Mouse (Mus musculus) E14TG2a.4 (cell line): ENCODE results near the gene Myo3a.

ENCODE experiments used
- H3K27me3 ChIP-seq: 2 replicates; pipeline ENCODE4 v1.6.1; 2014; ENCODE audit warnings: low read length, control low read depth; ENCODE audit not compliant: insufficient read depth
- H3K36me3 ChIP-seq: 2 replicates; pipeline ENCODE4 v1.6.1; 2014; ENCODE audit warnings: low read length, control low read depth; ENCODE audit not compliant: insufficient read depth
- H3K4me1 ChIP-seq: replicated peaks from 2 replicates; pipeline ENCODE4 v1.6.1; 2014; ENCODE audit warnings: low read depth, low read length, control low read depth
- H3K4me3 ChIP-seq: replicated peaks from 2 replicates; pipeline ENCODE4 v1.5.1; 2014; ENCODE audit warnings: mild to moderate bottlenecking, low read length
- H3K9me3 ChIP-seq: 2 replicates; pipeline ENCODE4 v1.6.1; 2014; ENCODE audit warnings: low read length, control low read depth
- CTCF ChIP-seq: conservative IDR thresholded peaks from 2 replicates; pipeline ENCODE4 v1.5.1; 2014; ENCODE audit warnings: low read length
- NANOG ChIP-seq: IDR thresholded peaks from 2 replicates; pipeline ENCODE4 v1.6.1; 2014; ENCODE audit warnings: borderline replicate concordance, low read length, mixed read lengths
- POU5F1 ChIP-seq: IDR thresholded peaks from 2 replicates; pipeline ENCODE4 v1.6.1; 2014; ENCODE audit warnings: low read length, borderline replicate concordance

Gene Myo3a

GRCm38 (mm10) chr2:22617951-22618350, 390.6 kb downstream of the Myo3a start:
- H3K4me3 ChIP-seq = no peak overlapping the region
- H3K36me3 ChIP-seq = no peaks in the 10 kb centered on the region
- no peak; the same call in 1 of the 2 replicates for TF ChIP-seq CTCF
- no peak for TF ChIP-seq POU5F1
- no peak for TF ChIP-seq NANOG

GRCm38 (mm10) chr2:22619416-22619815, 392.1 kb downstream of the Myo3a start:
- H3K4me3 ChIP-seq = peak overlapping the region; percentile 58
- no peaks in the 10 kb centered on the region for H3K36me3 ChIP-seq
- TF ChIP-seq CTCF = no peak
- no peak for TF ChIP-seq NANOG
- TF ChIP-seq POU5F1 = no peak
- H3K27me3 ChIP-seq = peaks cover 83% of the 10 kb centered on the region
- peaks cover 6% of the 10 kb centered on the region for H3K9me3 ChIP-seq
- H3K4me1 ChIP-seq = peaks cover 66% of the 10 kb centered on the region

More at GRCm38 (mm10) chr2:22617951-22618350, 390.6 kb downstream of the Myo3a start:
- Histone ChIP-seq H3K27me3 (peaks cover 78% of the 10 kb centered on the region), H3K9me3 (peaks cover 6% of the 10 kb centered on the region), H3K4me1 (peaks cover 52% of the 10 kb centered on the region)

GRCm38 (mm10) chr2:22620030-22620429, 392.7 kb downstream of the Myo3a start:
- TF ChIP-seq NANOG = peak; percentile 91
- no peak for TF ChIP-seq CTCF
- H3K4me3 ChIP-seq = no peak overlapping the region

GRCm38 (mm10) chr2:22620534-22620933, 393.2 kb downstream of the Myo3a start:
- Histone ChIP-seq H3K4me1 (peaks cover 68% of the 10 kb centered on the region), H3K9me3 (no peaks in the 10 kb centered on the region), H3K27me3 (peaks cover 85% of the 10 kb centered on the region), H3K36me3 (no peaks in the 10 kb centered on the region), H3K4me3 (peak overlapping the region; percentile 45)
- TF ChIP-seq NANOG (no peak), CTCF (no peak), POU5F1 (no peak)

More at GRCm38 (mm10) chr2:22620030-22620429, 392.7 kb downstream of the Myo3a start:
- H3K9me3 ChIP-seq = peaks cover 3% of the 10 kb centered on the region
- H3K4me1 ChIP-seq = peaks cover 68% of the 10 kb centered on the region
- H3K36me3 ChIP-seq = no peaks in the 10 kb centered on the region
- peaks cover 85% of the 10 kb centered on the region for H3K27me3 ChIP-seq

DNA sequence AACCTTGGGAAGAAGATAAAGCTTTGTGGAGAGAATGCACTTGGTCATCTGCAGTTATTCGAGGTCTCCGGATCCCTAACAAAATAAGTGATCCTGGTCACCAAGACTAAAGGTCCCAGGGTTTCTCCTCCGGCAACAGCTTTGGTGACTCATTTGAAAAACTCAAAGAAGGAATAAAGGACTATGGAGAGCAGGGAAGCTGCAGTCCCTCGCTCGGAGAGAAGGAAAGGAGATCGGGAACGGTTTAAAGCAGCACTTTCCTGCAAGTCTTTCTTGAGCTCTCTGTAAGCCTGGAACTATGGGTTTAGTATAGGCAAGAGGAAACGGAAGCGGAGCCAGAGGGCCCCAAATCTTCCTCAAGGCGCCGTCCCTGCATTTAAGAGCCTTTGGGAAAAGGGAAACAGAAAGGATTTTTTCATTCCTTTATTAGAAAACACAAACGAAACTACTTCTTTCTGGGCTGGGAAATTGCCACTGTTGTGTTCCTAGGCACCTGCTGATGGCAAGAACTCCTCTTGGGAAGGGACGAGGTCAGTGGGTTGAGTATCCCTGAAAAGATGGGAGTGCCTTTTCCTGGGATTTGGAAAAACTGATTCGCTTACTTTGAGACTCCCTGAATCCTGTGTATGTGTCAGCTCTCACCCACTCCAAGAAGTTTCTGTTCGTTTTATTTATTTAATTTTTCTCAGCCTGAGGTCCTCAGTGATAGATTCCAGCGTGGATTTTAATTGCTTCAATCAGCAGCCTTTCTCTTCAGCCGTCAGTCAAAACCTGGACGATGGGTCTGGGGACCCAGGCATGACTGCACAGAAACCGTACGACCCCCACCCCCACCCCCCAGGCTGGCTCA, 393.9 kb downstream of the Myo3a start:
- Histone ChIP-seq H3K4me1 (peaks cover 68% of the 10 kb centered on the region), H3K9me3 (no peaks in the 10 kb centered on the region), H3K36me3 (no peaks in the 10 kb centered on the region), H3K4me3 (peak overlapping the region; percentile 77), H3K27me3 (peaks cover 89% of the 10 kb centered on the region)
- TF ChIP-seq CTCF = no peak
- TF ChIP-seq NANOG = no peak
- TF ChIP-seq POU5F1 = no peak

DNA sequence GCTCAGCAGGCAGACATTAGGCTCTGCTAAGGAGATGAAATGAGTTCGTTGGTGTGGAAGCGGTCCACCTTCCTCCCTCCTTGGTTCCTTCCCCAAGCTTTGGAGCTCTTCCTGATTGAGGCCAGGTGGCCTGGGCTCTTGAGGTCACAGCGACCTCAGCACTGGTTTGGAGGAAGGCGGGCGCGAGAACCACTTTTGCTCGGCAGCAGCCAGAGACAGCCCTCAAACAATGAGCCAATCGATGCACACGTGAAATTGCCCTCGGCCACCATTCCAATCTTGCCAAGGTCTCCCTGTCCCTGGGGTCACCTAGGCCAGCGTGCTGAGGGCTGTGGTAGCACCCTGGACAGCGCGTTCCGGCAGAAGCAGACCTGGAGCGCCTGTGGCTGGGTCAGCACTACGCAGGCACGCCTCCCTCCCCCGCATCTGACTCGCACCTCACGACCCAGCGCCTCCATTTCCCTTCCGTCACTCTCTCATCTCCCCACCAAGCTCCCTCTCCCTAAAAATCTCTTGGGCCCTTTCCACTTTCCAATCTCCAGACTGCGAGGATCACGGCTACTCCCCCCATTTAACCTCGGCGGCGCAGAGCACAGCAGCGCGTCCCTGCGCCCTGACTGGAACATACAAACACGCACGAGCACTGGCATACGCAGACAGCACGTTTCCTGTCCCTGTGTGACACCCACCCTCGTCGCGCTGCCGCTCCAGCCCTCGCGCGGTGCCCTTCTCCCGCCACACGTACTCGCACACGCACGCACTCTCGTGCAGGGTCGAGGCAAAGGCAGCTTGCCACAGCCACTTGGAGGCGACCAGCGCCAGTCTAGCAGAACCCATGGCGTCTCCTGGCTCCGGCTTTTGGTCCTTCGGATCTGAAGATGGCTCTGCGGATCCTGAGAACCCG, 394.8 kb downstream of the Myo3a start, which contains the start of gene Gad2:
TSS of gene Gad2 (plus strand) at position 378 of the 904 bp plus-strand sequence.
- Histone ChIP-seq H3K36me3 (no peaks in the 10 kb centered on the region), H3K4me3 (peak within 1 kb of the TSS; percentile 77), H3K4me1 (peaks cover 68% of the 10 kb centered on the region), H3K9me3 (no peaks in the 10 kb centered on the region), H3K27me3 (peaks cover 87% of the 10 kb centered on the region)
- no peak for TF ChIP-seq NANOG
- no peak for TF ChIP-seq POU5F1
- no peak for TF ChIP-seq CTCF

DNA sequence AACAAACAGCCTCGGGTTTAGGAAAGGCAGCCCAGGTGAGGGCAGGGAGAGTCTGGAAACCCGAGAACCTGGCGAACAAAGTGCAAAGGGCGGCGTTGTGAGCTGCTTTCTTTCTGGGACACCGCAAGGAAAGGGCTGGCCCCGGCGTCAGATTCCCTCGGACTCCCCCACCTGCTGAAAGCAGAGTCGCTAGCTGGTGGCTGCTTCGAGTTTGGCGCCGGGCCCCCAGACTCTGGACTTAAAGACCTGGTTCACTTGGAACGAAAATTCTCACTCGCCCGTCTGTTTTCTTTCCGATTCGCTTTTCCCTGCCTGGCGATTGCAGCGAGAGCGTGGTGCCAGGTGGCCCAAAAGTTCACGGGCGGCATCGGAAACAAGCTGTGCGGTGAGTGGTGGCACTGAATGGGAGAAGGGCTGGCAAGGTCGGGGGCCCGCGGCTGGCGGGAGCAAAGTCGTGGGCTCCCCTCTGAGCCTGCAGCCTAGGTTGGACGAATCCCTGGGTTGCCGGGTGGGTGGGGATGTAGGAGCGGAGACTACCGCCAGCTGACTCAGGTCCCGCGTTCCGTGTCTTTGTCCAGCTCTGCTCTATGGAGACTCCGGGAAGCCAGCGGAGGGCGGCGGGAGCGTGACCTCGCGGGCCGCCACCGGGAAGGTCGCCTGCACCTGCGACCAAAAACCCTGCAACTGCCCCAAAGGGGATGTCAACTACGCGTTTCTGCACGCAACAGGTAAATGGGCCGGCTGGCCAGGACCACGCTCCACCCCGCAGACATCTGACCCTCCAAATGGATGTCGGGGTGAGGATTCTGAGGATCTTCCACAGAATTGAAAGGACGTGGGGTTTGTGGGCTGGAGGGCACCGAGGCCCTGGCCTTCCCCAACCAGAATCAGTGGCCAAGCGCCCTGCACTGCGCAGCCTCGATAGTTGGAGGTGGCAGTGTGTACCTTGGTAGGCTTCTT, 396.1 kb downstream of the Myo3a start:
- no peak for TF ChIP-seq NANOG
- no peak for TF ChIP-seq POU5F1
- TF ChIP-seq CTCF = no peak
- peaks cover 56% of the 10 kb centered on the region for H3K4me1 ChIP-seq
- H3K4me3 ChIP-seq = peak overlapping the region; percentile 77
- peaks cover 84% of the 10 kb centered on the region for H3K27me3 ChIP-seq
- H3K9me3 ChIP-seq = no peaks in the 10 kb centered on the region
- no peaks in the 10 kb centered on the region for H3K36me3 ChIP-seq
